Mouse (Mus musculus): ENCODE results near the gene Zfp598. TPM values are rescaled to one million over a fixed set of nuclear protein-coding genes. Genes with fewer than 3 reads are reported as not detected.
"Not testable (repeated sequence)": the region's sequence is repeated elsewhere in the genome, so short reads cannot be mapped to it uniquely, and the experiment has no call there.

Zfp598 gene
- polyA plus RNA-seq, 2 experiments = 29.9 to 91.4 TPM

DNA sequence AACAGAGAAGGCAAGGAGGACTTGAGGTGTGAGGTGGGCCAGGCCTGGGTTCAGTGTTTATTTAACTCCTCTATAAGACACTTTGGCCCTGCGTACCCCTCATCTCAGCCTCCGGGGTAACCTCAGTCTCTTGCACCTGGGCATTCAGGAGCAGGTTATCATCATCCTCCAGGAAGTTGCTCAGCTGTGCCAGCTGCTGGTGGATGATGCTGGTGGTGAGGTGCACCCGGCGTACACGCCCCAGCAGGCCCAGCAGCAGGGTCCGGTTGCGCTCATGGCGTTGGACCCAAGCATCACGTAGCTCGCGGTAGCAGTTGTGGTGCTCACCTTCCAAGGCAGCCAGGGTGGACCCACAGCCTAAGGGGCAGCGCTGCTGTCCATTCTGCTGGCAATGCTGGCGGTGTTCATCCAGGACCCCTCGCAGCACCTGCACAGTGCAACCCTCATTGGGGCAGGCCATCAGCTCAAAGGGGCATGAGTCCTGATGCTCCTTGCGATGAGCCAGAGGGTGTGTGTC lies 46.7 kb downstream of the Zfp598 start:
- Histone ChIP-seq H3K27ac (replicated peaks; ENCODE audit: low read depth, low read length) (no peak overlapping the region), H3K4me1 (ENCODE audit: control insufficient read depth, insufficient read depth, low read length) (peaks cover 4% of the 10 kb centered on the region; the same call in 1 of the 2 replicates), H3K27me3 (ENCODE audit: control insufficient read depth, insufficient read depth, low read length) (no peaks in the 10 kb centered on the region), H3K36me3 (ENCODE audit: control insufficient read depth, insufficient read depth, low read length) (peaks cover 24% of the 10 kb centered on the region), H3K9me3 (ENCODE audit: control insufficient read depth, low read length) (no peaks in the 10 kb centered on the region), H3K9ac (ENCODE audit: low read depth, low read length, severe bottlenecking) (no peak overlapping the region), H3K4me2 (replicated peaks; ENCODE audit: low read depth, low read length, severe bottlenecking) (no peak overlapping the region), H3K4me3 (replicated peaks; ENCODE audit: low read length) (no peak overlapping the region)
- DNase-seq (ENCODE audit: low spot score) (no peak), ATAC-seq (ENCODE audit: low FRiP score, low read depth) (no peak)
- TF ChIP-seq POLR2A (IDR thresholded peaks at IDR 0.05; ENCODE audit: borderline replicate concordance, extremely low read depth, insufficient read depth, insufficient read length) = no peak
- WGBS = 95% methylated on average over 15 of the region's 15 CpGs

DNA sequence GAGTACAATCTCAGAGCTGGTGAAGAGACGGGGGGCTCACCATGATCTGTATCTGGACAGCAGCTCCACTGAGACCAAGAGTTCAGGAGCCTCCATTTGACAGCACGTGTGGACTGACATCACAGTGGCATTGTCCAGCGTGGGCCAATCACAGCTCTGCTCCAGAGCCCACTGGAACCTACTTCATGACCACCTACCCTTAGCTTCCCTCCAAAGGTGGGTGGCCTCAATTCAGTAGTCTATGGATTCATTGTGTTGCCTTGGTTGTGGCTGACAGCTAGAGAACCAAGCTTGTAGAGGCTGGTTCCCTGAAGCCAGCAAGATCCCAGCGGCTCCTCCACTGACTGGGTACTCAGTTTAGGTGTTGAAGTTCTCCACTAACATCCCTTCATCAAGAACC lies 48.5 kb downstream of the Zfp598 start, which contains the start of the genes Rnf151 and Rps2:
TSS of gene Rnf151 (minus strand) at position 121 of the 400 bp plus-strand sequence.
TSS of gene Rps2 (plus strand) at position 174 of the 400 bp plus-strand sequence.
- ATAC-seq (ENCODE audit: low FRiP score, low read depth) (no peak), DNase-seq (ENCODE audit: low spot score) (no peak)
- Histone ChIP-seq H3K9ac (ENCODE audit: low read depth, low read length, severe bottlenecking) (peak within 1 kb of the TSS; percentile 93; the same call in 1 of the 2 replicates), H3K4me2 (replicated peaks; ENCODE audit: low read depth, low read length, severe bottlenecking) (peak within 1 kb of the TSS; percentile 47), H3K4me1 (ENCODE audit: control insufficient read depth, insufficient read depth, low read length) (peaks cover 15% of the 10 kb centered on the region; the same call in 1 of the 2 replicates), H3K9me3 (ENCODE audit: control insufficient read depth, low read length) (no peaks in the 10 kb centered on the region), H3K36me3 (ENCODE audit: control insufficient read depth, insufficient read depth, low read length) (peaks cover 38% of the 10 kb centered on the region), H3K27ac (replicated peaks; ENCODE audit: low read depth, low read length) (no peak within 1 kb of the TSS), H3K4me3 (replicated peaks; ENCODE audit: low read length) (peak within 1 kb of the TSS; percentile 90), H3K27me3 (ENCODE audit: control insufficient read depth, insufficient read depth, low read length) (no peaks in the 10 kb centered on the region)
- 81% methylated on average over 4 of the region's 4 CpGs for WGBS
- TF ChIP-seq POLR2A (IDR thresholded peaks at IDR 0.05; ENCODE audit: borderline replicate concordance, extremely low read depth, insufficient read depth, insufficient read length) = no peak

DNA sequence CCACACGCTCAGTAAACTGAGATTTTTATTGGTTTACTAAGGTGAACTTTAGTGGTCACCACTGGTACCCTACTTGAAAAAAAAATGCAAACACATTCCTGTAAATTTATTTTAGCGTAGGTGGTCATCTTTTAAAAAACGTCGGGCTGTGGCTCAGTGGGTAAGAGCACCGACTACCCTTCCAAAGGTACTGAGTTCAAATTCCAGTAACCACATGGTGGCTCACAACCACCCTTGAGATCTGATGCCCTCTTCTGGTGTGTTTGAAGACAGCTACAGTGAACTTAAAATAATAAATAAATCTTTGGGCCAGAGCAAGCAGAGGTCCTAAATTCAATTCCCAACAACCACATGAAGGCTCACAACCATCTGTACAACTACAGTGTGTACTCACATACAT lies 49.5 kb downstream of the Zfp598 start:
- WGBS = 67% methylated on average over 5 of the region's 5 CpGs
- not testable (repeated sequence) for H3K27ac ChIP-seq (replicated peaks; ENCODE audit: low read depth, low read length); ATAC-seq (ENCODE audit: low FRiP score, low read depth); H3K9me3 ChIP-seq (ENCODE audit: control insufficient read depth, low read length); H3K27me3 ChIP-seq (ENCODE audit: control insufficient read depth, insufficient read depth, low read length); DNase-seq (ENCODE audit: low spot score)
- peak overlapping the region; percentile 93 for H3K9ac ChIP-seq (ENCODE audit: low read depth, low read length, severe bottlenecking)
- peaks cover 21% of the 10 kb centered on the region for H3K4me1 ChIP-seq (ENCODE audit: control insufficient read depth, insufficient read depth, low read length)
- peak overlapping the region; percentile 47 for H3K4me2 ChIP-seq (replicated peaks; ENCODE audit: low read depth, low read length, severe bottlenecking)
- H3K36me3 ChIP-seq (ENCODE audit: control insufficient read depth, insufficient read depth, low read length) = peaks cover 38% of the 10 kb centered on the region
- H3K4me3 ChIP-seq (replicated peaks; ENCODE audit: low read length) = peak overlapping the region; percentile 90

- TF ChIP-seq POLR2A (IDR thresholded peaks at IDR 0.05; ENCODE audit: borderline replicate concordance, extremely low read depth, insufficient read depth, insufficient read length) = peak; percentile 97; the same call in 1 of the 2 replicates
- DNase-seq (ENCODE audit: low spot score) = peak; percentile 99
- ATAC-seq (ENCODE audit: low FRiP score, low read depth) = peak; percentile 98
- under 1% methylated on average over 55 of the region's 61 CpGs for WGBS
- peak overlapping the region; percentile 93 for H3K9ac ChIP-seq (ENCODE audit: low read depth, low read length, severe bottlenecking)
- peaks cover 38% of the 10 kb centered on the region for H3K36me3 ChIP-seq (ENCODE audit: control insufficient read depth, insufficient read depth, low read length)
- H3K4me2 ChIP-seq (replicated peaks; ENCODE audit: low read depth, low read length, severe bottlenecking) = peak overlapping the region; percentile 79
- H3K27ac ChIP-seq (replicated peaks; ENCODE audit: low read depth, low read length) = peak overlapping the region; percentile 87
- H3K4me3 ChIP-seq (replicated peaks; ENCODE audit: low read length) = peak overlapping the region; percentile 90
- H3K27me3 ChIP-seq (ENCODE audit: control insufficient read depth, insufficient read depth, low read length) = no peaks in the 10 kb centered on the region
- H3K9me3 ChIP-seq (ENCODE audit: control insufficient read depth, low read length) = no peaks in the 10 kb centered on the region
- peaks cover 21% of the 10 kb centered on the region for H3K4me1 ChIP-seq (ENCODE audit: control insufficient read depth, insufficient read depth, low read length)
These were observed 50.2 kb downstream of the Zfp598 start for GRCm38 (mm10) chr17:24719494-24720222.

DNA sequence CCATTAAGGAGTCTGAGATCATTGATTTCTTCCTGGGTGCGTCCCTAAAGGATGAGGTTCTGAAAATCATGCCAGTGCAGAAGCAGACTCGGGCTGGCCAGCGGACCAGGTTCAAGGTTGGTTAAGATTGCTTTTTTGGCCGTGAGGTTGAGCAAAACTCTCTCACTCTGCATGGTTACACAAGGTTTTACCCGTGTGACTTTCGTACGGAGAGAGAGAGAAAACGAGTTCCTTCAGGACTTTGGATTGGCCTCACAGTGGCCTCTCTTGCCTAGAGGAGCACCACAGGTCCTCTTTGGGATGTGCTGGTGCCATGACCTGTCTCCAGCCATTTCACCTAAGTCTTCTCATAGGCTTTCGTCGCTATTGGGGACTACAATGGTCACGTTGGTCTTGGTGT lies 51.1 kb downstream of the Zfp598 start:
- H3K9me3 ChIP-seq (ENCODE audit: control insufficient read depth, low read length); ATAC-seq (ENCODE audit: low FRiP score, low read depth); H3K27ac ChIP-seq (replicated peaks; ENCODE audit: low read depth, low read length); H3K27me3 ChIP-seq (ENCODE audit: control insufficient read depth, insufficient read depth, low read length); DNase-seq (ENCODE audit: low spot score): not testable (repeated sequence)
- Histone ChIP-seq H3K4me2 (replicated peaks; ENCODE audit: low read depth, low read length, severe bottlenecking) (peak overlapping the region; percentile 79), H3K4me1 (ENCODE audit: control insufficient read depth, insufficient read depth, low read length) (peaks cover 21% of the 10 kb centered on the region), H3K9ac (ENCODE audit: low read depth, low read length, severe bottlenecking) (peak overlapping the region; percentile 83), H3K36me3 (ENCODE audit: control insufficient read depth, insufficient read depth, low read length) (peaks cover 33% of the 10 kb centered on the region), H3K4me3 (replicated peaks; ENCODE audit: low read length) (peak overlapping the region; percentile 90)
- WGBS = under 1% methylated on average over 10 of the region's 11 CpGs

GRCm38 (mm10) chr17:24721383-24721955 lies 52.0 kb downstream of the Zfp598 start:
- not testable (repeated sequence) for ATAC-seq (ENCODE audit: low FRiP score, low read depth); DNase-seq (ENCODE audit: low spot score)
- H3K9ac ChIP-seq (ENCODE audit: low read depth, low read length, severe bottlenecking) = peak overlapping the region; percentile 83

More at GRCm38 (mm10) chr17:24721383-24721955, 52.0 kb downstream of the Zfp598 start:
- H3K9me3 ChIP-seq (ENCODE audit: control insufficient read depth, low read length); H3K27ac ChIP-seq (replicated peaks; ENCODE audit: low read depth, low read length); H3K27me3 ChIP-seq (ENCODE audit: control insufficient read depth, insufficient read depth, low read length): not testable (repeated sequence)
- whole genome bisulfite sequencing = 70% methylated on average over 7 of the region's 7 CpGs
- Histone ChIP-seq H3K4me3 (replicated peaks; ENCODE audit: low read length) (peak overlapping the region; percentile 90), H3K4me2 (replicated peaks; ENCODE audit: low read depth, low read length, severe bottlenecking) (peak overlapping the region; percentile 79), H3K4me1 (ENCODE audit: control insufficient read depth, insufficient read depth, low read length) (peaks cover 21% of the 10 kb centered on the region), H3K36me3 (ENCODE audit: control insufficient read depth, insufficient read depth, low read length) (peaks cover 28% of the 10 kb centered on the region)
